Comparison of ENCODE assay signal across 20 mouse cellular contexts in the genomic region with DNA sequence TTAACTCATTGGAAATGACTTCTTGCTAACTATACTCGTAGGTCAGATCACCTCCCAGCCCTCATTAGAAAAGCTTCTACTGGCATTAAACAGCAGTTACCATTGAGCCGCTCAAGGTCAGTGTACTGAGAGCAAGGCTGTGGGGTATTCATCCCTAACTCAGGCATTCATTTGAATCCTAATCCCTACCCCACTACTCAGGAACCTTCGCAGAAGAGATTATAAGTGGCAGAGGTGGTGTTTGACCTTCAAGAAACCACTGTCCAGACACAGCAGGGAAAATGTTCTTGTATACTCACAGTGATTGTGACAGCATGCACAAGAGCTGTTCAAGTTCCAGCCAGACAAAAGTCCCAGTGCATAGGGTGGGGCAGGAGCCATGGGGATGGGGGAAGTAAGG.
A peak's percentile ranks its signal among the peaks of the same experiment; 100 is the strongest.
DNase-seq lines count a peak whose midpoint lies in the region; ATAC-seq lines count a peak whose summit lies in the region.
"Had no signal": no experiment of that assay in that cellular context is flagged by ENCODE, and none has a peak within 500 bp of the region (broad histone marks: within the 10 kb centered on the region; RNA-seq: fewer than 3 reads in every experiment).

No protein-coding gene starts in this region.

- no peaks in the 10 kb centered on the region for H3K27me3 ChIP-seq in neural tube, embryonic 15.5 days (replicated peaks)
- H3K27me3 ChIP-seq: embryonic facial prominence, embryonic 12.5 days; forebrain, embryonic 13.5 days; forebrain, embryonic 15.5 days; Patski had no signal

- 76% methylated on average over 3 of the region's 3 CpGs for WGBS in neural tube, embryonic 15.5 days

- H3K4me3 ChIP-seq in brown adipose tissue, adult 24 weeks (ENCODE audit: insufficient read depth, low read depth, low read length), result no peak overlapping the region
- no peak overlapping the region for H3K4me3 ChIP-seq in neural tube, embryonic 15.5 days (replicated peaks)
- H3K4me3 ChIP-seq: embryonic facial prominence, embryonic 10.5 days; embryonic facial prominence, embryonic 12.5 days; forebrain, embryonic 13.5 days; forebrain, embryonic 15.5 days had no signal

- H3K4me1 ChIP-seq in brown adipose tissue, adult 24 weeks (ENCODE audit: control insufficient read depth, insufficient read depth, insufficient read length, low read length), result no peaks in the 10 kb centered on the region; the same call in 1 of the 2 replicates
- H3K4me1 ChIP-seq in neural tube, embryonic 15.5 days, result no peaks in the 10 kb centered on the region
- H3K4me1 ChIP-seq: embryonic facial prominence, embryonic 10.5 days; embryonic facial prominence, embryonic 12.5 days; forebrain, embryonic 13.5 days; forebrain, embryonic 15.5 days had no signal

- no peaks in the 10 kb centered on the region for H3K36me3 ChIP-seq in neural tube, embryonic 15.5 days
- H3K36me3 ChIP-seq: embryonic facial prominence, embryonic 10.5 days; embryonic facial prominence, embryonic 12.5 days; forebrain, embryonic 15.5 days; G1E had no signal

- 0 out of 2 replicates have a peak overlapping the region, but pooled peaks have one; percentile 40 for H3K27ac ChIP-seq in brown adipose tissue, adult 24 weeks (replicated peaks; ENCODE audit: low read depth, low read length)
- H3K27ac ChIP-seq in neural tube, embryonic 15.5 days (replicated peaks), result no peak overlapping the region
- H3K27ac ChIP-seq: embryonic facial prominence, embryonic 10.5 days; embryonic facial prominence, embryonic 12.5 days; forebrain, embryonic 13.5 days; forebrain, embryonic 15.5 days had no signal

- DNase-seq in R1 (ENCODE audit: low read depth, low spot score), result peak; percentile 75
- no peak for DNase-seq in heart, adult 9 months (ENCODE audit: low spot score in 2 of 2)
- no peak for DNase-seq in lung, postnatal 4 days
- DNase-seq: adrenal gland, adult 8-10 months; adrenal gland, postnatal 14 days; cerebellum, adult 11-12 months; cerebellum, adult 2 months; cerebellum, adult 9-10 months; cerebellum, postnatal 10 days; cerebellum, postnatal 25 days; forebrain, postnatal 0 days had no signal

- no peak overlapping the region for H3K4me2 ChIP-seq in neural tube, embryonic 15.5 days
- H3K4me2 ChIP-seq: embryonic facial prominence, embryonic 12.5 days; forebrain, embryonic 13.5 days; forebrain, embryonic 15.5 days had no signal

- no peaks in the 10 kb centered on the region for H3K9me3 ChIP-seq in neural tube, embryonic 15.5 days (replicated peaks)
- H3K9me3 ChIP-seq: embryonic facial prominence, embryonic 10.5 days; embryonic facial prominence, embryonic 12.5 days; forebrain, embryonic 13.5 days; forebrain, embryonic 15.5 days; G1E had no signal

- no peak overlapping the region for H3K9ac ChIP-seq in neural tube, embryonic 15.5 days (replicated peaks)
- H3K9ac ChIP-seq: embryonic facial prominence, embryonic 12.5 days; forebrain, embryonic 13.5 days; forebrain, embryonic 15.5 days; forebrain, postnatal 0 days had no signal

- no peak for ATAC-seq in neural tube, embryonic 15.5 days (ENCODE audit: low FRiP score)
- ATAC-seq: activated CD4-positive, CD25-positive, alpha-beta regulatory T cell, adult 4 months; forebrain, embryonic 13.5 days; forebrain, embryonic 15.5 days; forebrain, postnatal 0 days; Patski had no signal
